Mouse (Mus musculus) cerebellum, adult 8-10 months (tissue): Measurements from ENCODE around the gene Olfr771.
"Not testable (repeated sequence)": the region's sequence is repeated elsewhere in the genome, so short reads cannot be mapped to it uniquely, and the experiment has no call there.

Source experiments
- DNase-seq: peaks from one replicate; pipeline ENCODE4 v3.0.0; 2022

Gene Olfr771

DNA sequence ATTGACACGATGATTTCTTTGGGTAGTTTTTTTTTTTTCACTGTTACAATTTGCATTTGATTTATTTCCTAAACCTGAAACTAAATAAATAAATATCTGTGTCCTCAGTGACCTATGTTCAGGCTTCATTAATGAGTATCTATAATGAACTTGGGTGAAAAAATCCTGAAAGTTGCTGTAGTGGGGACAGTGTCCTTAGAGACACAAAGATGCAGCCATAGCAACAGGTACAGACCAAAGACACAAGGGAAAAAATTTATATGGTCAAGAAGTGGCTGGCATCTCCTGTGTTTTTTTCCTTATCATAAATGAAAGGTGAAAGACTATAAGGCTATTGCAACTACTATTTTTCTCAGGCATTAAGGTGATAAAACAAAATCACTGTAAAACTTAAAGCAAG, at the start of gene Olfr771:
Olfr771 (minus strand) TSS at position 101 of the 400 bp plus-strand sequence.
- DNase-seq, result no peak

DNA sequence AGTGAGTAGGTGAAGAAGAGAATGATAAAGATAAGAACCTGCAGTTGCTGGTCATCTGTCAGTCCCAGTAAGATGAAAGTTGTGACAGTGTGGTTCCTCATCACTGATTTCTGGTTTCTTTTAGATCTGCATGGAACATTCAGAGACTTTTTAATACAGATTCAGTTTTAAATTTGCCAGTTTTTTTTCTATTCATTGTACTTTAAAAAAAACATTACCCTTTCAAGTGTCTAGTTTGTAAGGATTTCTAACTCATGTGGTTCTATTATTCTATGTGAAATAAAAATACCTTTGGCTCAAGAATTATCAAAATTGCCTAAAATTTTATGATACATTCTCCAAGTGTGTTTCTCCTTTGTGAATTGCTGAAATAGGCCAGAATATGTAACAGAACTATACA, 22.8 kb upstream of the Olfr771 start, which contains the start of gene Olfr773:
Olfr773 (minus strand) TSS at position 101 of the 400 bp plus-strand sequence.
- DNase-seq, result not testable (repeated sequence)

- DNase-seq, result not testable (repeated sequence)
These were observed 13.3 kb upstream of the Olfr771 start, which contains the start of gene Olfr772 for GRCm38 (mm10) chr10:129177821-129178220. Gene Olfr772 (minus strand): TSS chr10:129177921.

DNA sequence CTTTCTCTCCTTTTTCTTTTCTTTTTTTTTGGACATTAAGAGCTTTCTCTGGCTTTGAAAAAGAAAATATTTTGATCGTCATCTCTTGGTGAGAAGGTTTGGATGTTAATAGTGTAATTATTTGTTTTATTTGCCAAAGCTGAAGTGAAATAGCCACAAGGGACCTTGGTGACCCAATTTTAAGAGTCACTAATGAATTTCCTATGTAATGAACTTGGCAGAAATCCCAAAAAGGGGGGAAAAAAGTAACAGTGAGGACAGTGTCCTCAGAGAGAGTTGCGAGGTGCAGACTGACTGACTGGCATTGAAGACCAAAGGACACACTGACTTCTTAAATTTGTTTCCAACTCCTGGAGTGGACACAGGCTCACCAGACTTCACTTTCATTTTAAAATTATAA, 25.7 kb downstream of the Olfr771 start, which contains the start of gene Olfr770:
Olfr770 (minus strand) TSS at position 101 of the 400 bp plus-strand sequence.
- DNase-seq, result no peak

GRCm38 (mm10) chr10:129117761-129118160, 46.8 kb downstream of the Olfr771 start, which contains the start of gene Olfr769:
Gene Olfr769 (minus strand): TSS chr10:129117861.
- no peak for DNase-seq

GRCm38 (mm10) chr10:129115146-129115545, 49.4 kb downstream of the Olfr771 start:
- no peak for DNase-seq
